Mouse (Mus musculus): ENCODE results near the gene Aff1.

DNA sequence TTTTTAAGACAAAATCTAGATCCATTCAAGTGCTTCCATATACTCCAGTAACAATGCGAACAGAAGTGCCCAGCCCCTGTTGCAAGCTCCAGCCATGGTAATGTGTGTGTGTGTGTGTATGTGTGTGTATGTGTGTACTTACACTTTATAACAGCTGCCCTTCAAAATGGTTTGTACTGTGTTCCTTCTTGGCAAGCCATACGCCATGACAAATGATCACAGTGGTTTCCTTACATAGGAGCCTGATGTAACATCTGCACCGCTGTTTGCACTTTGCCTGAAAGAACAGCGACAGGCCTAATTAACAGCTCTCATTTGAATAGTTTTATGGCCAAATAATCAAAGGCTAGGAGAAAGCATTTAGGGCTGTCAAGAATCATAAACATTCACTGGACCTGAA lies 37.4 kb upstream of the Aff1 start:
- TF ChIP-seq EP300 (optimal IDR thresholded peaks at IDR 0.05) (no peak), CTCF (IDR thresholded peaks at IDR 0.05; ENCODE audit: low read depth) (no peak)

All from stomach, postnatal 0 days (tissue).